In the genomic region with DNA sequence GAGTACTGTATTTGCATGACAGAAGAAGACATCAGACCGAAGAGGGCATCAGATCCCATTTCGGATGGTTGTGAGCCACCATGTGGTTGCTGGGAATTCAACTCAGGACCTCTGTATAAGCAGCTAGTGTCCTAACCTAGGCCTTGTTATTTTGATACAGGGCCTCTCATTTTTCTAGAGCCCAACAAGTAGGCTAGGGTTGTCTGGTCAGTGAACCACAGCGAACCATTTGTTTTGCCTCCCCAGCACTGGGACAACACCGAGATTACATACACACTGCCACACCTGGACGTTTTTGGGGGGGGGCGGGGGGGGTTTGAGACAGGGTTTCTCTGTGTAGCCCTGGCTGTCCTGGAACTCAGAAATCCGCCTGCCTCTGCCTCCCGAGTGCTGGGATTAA, we compare ENCODE assay signal across 15 mouse cellular contexts. TPM values are rescaled to one million over a fixed set of nuclear protein-coding genes. Genes with fewer than 3 reads are reported as not detected.
DNase-seq lines count a peak whose midpoint lies in the region; ATAC-seq and TF ChIP-seq lines count a peak whose summit lies in the region.
"Had no signal": no experiment of that assay in that cellular context is flagged by ENCODE, and none has a peak within 500 bp of the region (broad histone marks: within the 10 kb centered on the region; RNA-seq: fewer than 3 reads in every experiment).

No protein-coding gene starts in this region.

- 0 out of 2 replicates have a peak, but pooled peaks cover 2% of the 10 kb centered on the region for H3K36me3 ChIP-seq in heart, adult 2 months (ENCODE audit: control insufficient read depth, insufficient read depth, low read length)
- H3K36me3 ChIP-seq in lung, embryonic 15.5 days: no peaks in the 10 kb centered on the region
- H3K36me3 ChIP-seq in liver, embryonic 13.5 days: no peaks in the 10 kb centered on the region
- H3K36me3 ChIP-seq in stomach, postnatal 0 days (ENCODE audit: control insufficient read depth, insufficient read depth, low read length): no peaks in the 10 kb centered on the region
- H3K36me3 ChIP-seq: embryonic facial prominence, embryonic 15.5 days; forebrain, embryonic 10.5 days had no signal

- 82% methylated on average over 8 of the region's 8 CpGs for WGBS in heart, adult 2 months
- 76% methylated on average over 8 of the region's 8 CpGs for WGBS in lung, embryonic 15.5 days
- 68% methylated on average over 8 of the region's 8 CpGs for WGBS in liver, embryonic 13.5 days (ENCODE audit: insufficient replicate concordance)
- WGBS in stomach, postnatal 0 days: 72% methylated on average over 8 of the region's 8 CpGs

- TF ChIP-seq EP300 in heart, adult 2 months (IDR thresholded peaks at IDR 0.05; ENCODE audit: insufficient read depth, low read depth, low read length): no peak
- no peak for TF ChIP-seq EP300 in stomach, postnatal 0 days (optimal IDR thresholded peaks at IDR 0.05)

- TF ChIP-seq CTCF in heart, adult 2 months (IDR thresholded peaks at IDR 0.05): no peak
- no peak for TF ChIP-seq CTCF in stomach, postnatal 0 days (IDR thresholded peaks at IDR 0.05; ENCODE audit: low read depth)

- TF ChIP-seq POLR2A in heart, adult 2 months (IDR thresholded peaks at IDR 0.05; ENCODE audit: insufficient read depth, low read depth, low read length): no peak

- H3K9me3 ChIP-seq in lung, embryonic 15.5 days: no peaks in the 10 kb centered on the region
- no peaks in the 10 kb centered on the region for H3K9me3 ChIP-seq in liver, embryonic 13.5 days (replicated peaks)
- no peaks in the 10 kb centered on the region for H3K9me3 ChIP-seq in stomach, postnatal 0 days (ENCODE audit: control insufficient read depth, low read length)
- H3K9me3 ChIP-seq: embryonic facial prominence, embryonic 15.5 days; forebrain, embryonic 10.5 days had no signal

- H3K4me3 ChIP-seq in heart, adult 2 months: no peak overlapping the region
- H3K4me3 ChIP-seq in lung, embryonic 15.5 days: no peak overlapping the region
- no peak overlapping the region for H3K4me3 ChIP-seq in liver, embryonic 13.5 days (replicated peaks)
- H3K4me3 ChIP-seq in stomach, postnatal 0 days (ENCODE audit: low read depth, low read length): no peak overlapping the region

- peaks cover 26% of the 10 kb centered on the region for H3K4me1 ChIP-seq in heart, adult 2 months (ENCODE audit: control insufficient read depth, insufficient read depth, low read length)
- H3K4me1 ChIP-seq in lung, embryonic 15.5 days: peaks cover 59% of the 10 kb centered on the region
- peaks cover 92% of the 10 kb centered on the region for H3K4me1 ChIP-seq in liver, embryonic 13.5 days (replicated peaks)
- peaks cover 19% of the 10 kb centered on the region; the same call in 1 of the 2 replicates for H3K4me1 ChIP-seq in stomach, postnatal 0 days (replicated peaks; ENCODE audit: control insufficient read depth, insufficient read depth)

- peak; percentile 83 for DNase-seq in heart, adult 11 months
- no peak for DNase-seq in heart, adult 2 months
- no peak for DNase-seq in lung, adult 18-20 months
- no peak for DNase-seq in liver, embryonic 13.5 days
- DNase-seq in stomach, postnatal 0 days (ENCODE audit: low spot score): no peak
- DNase-seq: cerebellum, adult 9-10 months; layer of hippocampus, postnatal 36 days; left cerebral cortex, postnatal 4 days; lung, adult 2 months; right cerebral cortex, postnatal 14 days had no signal

- intact Hi-C loops in heart, adult 2 months (cut with DNase I): loop anchor here (2.0 kb wide), 1 partner anchor 17 kb away; no protein-coding TSS in a partner anchor

- H3K9ac ChIP-seq in heart, adult 2 months (ENCODE audit: low read depth, low read length): no peak overlapping the region
- H3K9ac ChIP-seq in lung, embryonic 15.5 days: no peak overlapping the region
- 0 out of 2 replicates have a peak overlapping the region, but pooled peaks have one; percentile 4 for H3K9ac ChIP-seq in liver, embryonic 13.5 days
- H3K9ac ChIP-seq in stomach, postnatal 0 days (ENCODE audit: low read length): no peak overlapping the region
- H3K9ac ChIP-seq: embryonic facial prominence, embryonic 15.5 days had no signal

- H3K27ac ChIP-seq in heart, adult 2 months: no peak overlapping the region
- H3K27ac ChIP-seq in lung, embryonic 15.5 days: peak overlapping the region; percentile 95; the same call in 1 of the 2 replicates
- peak overlapping the region; percentile 100 for H3K27ac ChIP-seq in liver, embryonic 13.5 days
- H3K27ac ChIP-seq in stomach, postnatal 0 days (replicated peaks): 0 out of 2 replicates have a peak overlapping the region, but pooled peaks have one; percentile 18

- no peak overlapping the region for H3K4me2 ChIP-seq in lung, embryonic 15.5 days
- H3K4me2 ChIP-seq in liver, embryonic 13.5 days: peak overlapping the region; percentile 77
- no peak overlapping the region for H3K4me2 ChIP-seq in stomach, postnatal 0 days (replicated peaks; ENCODE audit: low read depth)

- no peak for ATAC-seq in lung, embryonic 15.5 days (ENCODE audit: borderline replicate concordance, extremely low read depth, low FRiP score, low TSS enrichment)
- no peak for ATAC-seq in liver, embryonic 13.5 days (ENCODE audit: low read depth)
- ATAC-seq in stomach, postnatal 0 days (ENCODE audit: low FRiP score, low TSS enrichment): no peak
- ATAC-seq in granulocyte monocyte progenitor cell, adult 5-6 weeks (replicated peaks; ENCODE audit: poor library complexity, severe bottlenecking): no peak

- H3K79me2 ChIP-seq in heart, adult 2 months (replicated peaks; ENCODE audit: control insufficient read depth, insufficient read depth, low read length): no peaks in the 10 kb centered on the region

- H3K27me3 ChIP-seq in heart, adult 2 months (ENCODE audit: control insufficient read depth, insufficient read depth, low read length): no peaks in the 10 kb centered on the region
- H3K27me3 ChIP-seq in lung, embryonic 15.5 days: no peaks in the 10 kb centered on the region
- no peaks in the 10 kb centered on the region for H3K27me3 ChIP-seq in liver, embryonic 13.5 days
- H3K27me3 ChIP-seq in stomach, postnatal 0 days (ENCODE audit: control insufficient read depth, insufficient read depth, low read length): no peaks in the 10 kb centered on the region
- H3K27me3 ChIP-seq: embryonic facial prominence, embryonic 15.5 days had no signal

RNA-seq across cellular contexts. Expression of a gene that starts 18.8 kb away (rescaled TPM):
- 10 to 100 TPM; 12.8 to 13.7 TPM for total RNA-seq in heart, adult 2 months (2021)
- 18.4 and 19.2 TPM in 2 replicates for polyA plus RNA-seq in heart, adult 2 months (2012; rRNA removed)
- 7.0 and 7.4 TPM in 2 replicates for polyA plus RNA-seq in lung, embryonic 15.5 days (2015; fragmentation: Nextera tagmentation; extraction: Ambion mirVana)
- 6.2 and 6.8 TPM in 2 replicates for polyA plus RNA-seq in liver, embryonic 13.5 days (2015; fragmentation: Nextera tagmentation; extraction: Ambion mirVana)
- 4.3 and 4.6 TPM in 2 replicates for polyA plus RNA-seq in stomach, postnatal 0 days (2015; fragmentation: Nextera tagmentation; extraction: Ambion mirVana)
- total RNA-seq in granulocyte monocyte progenitor cell, adult 5-6 weeks (2014; fragmentation: Nextera tagmentation): 9.7 and 13.0 TPM in 2 replicates
- 3.4 and 4.0 TPM in 2 replicates for total RNA-seq in granulocyte monocyte progenitor cell, adult 5-6 weeks (2017)
- polyA plus RNA-seq: inflammation-experienced regulatory T-cells, adult 6 months had no signal
